Mouse (Mus musculus) Muller cell, postnatal 12 days (primary cell): ENCODE data around the gene Atrn.

Source experiments
- DNase-seq: peaks from one replicate; pipeline ENCODE4 v3.0.0-alpha.2; 2015; ENCODE audit errors: inconsistent ontology term

Atrn gene

DNA sequence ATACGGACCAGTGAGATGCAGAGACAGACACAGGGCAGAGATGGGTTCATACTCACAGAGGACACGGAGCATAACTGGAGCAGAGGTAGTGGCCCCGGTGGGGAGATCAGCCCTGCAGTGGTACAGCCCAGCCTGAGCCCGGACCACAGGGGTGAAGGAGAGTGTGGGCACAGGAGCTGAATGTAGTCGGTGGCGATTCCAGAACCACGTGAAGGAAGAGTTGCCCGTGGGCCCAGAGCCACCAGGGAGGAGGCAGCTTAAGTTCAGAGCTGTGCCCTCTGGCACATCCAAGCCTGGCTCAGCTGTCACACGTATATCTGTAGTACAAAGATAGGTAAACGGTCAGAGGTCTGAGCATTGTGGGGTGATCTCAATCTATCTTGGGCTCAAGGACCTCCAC lies 166.2 kb downstream of the Atrn start:
- DNase-seq, result no peak
